In the genomic region with DNA sequence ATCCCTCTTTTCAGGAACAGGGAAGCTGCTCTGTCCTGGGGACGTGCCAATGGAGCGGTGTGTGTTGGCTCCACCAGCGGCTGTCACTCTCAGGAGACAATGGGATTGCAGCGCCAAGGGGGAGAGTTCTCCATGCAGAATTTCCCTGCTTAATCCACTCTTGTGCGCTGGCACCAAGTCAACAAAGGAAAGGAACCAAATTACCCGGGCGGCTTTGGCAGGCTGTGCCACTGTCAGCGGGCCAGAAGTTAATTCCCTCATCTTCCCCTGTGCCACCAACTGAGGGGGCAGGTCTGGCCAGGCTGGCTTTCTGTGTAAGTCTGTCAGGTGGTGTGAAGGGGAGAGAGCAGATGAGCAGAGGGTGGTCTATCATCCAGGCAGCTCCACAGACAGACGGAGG, we compare ENCODE assay signal across 8 mouse cellular contexts.
A peak's percentile ranks its signal among the peaks of the same experiment; 100 is the strongest.
DNase-seq lines count a peak whose midpoint lies in the region; ATAC-seq lines count a peak whose summit lies in the region.

No protein-coding gene starts in this region.

- H3K9me3 ChIP-seq in kidney, embryonic 15.5 days (replicated peaks) = no peaks in the 10 kb centered on the region

- WGBS in kidney, embryonic 15.5 days = 84% methylated on average over 9 of the region's 9 CpGs

- ATAC-seq in kidney, embryonic 15.5 days (replicated peaks; ENCODE audit: low FRiP score) = no peak

- H3K9ac ChIP-seq in kidney, embryonic 15.5 days = no peak overlapping the region

- no peak overlapping the region for H3K27ac ChIP-seq in kidney, embryonic 15.5 days

- no peaks in the 10 kb centered on the region; the same call in 1 of the 2 replicates for H3K27me3 ChIP-seq in kidney, embryonic 15.5 days

- no peaks in the 10 kb centered on the region for H3K36me3 ChIP-seq in kidney, embryonic 15.5 days

- no peak overlapping the region for H3K4me2 ChIP-seq in kidney, embryonic 15.5 days

- H3K4me3 ChIP-seq in kidney, embryonic 15.5 days (replicated peaks) = no peak overlapping the region

- intact Hi-C loops in left cerebral cortex, postnatal 10 days (cut with DNase I) = no loop called here

- peak; percentile 27 for DNase-seq in kidney, adult 18-20 months
- peak; percentile 79 to 83 for DNase-seq in cerebellum, postnatal 36 days
- DNase-seq in heart, adult 9 months (ENCODE audit: low spot score in 2 of 2) = peak; percentile 14 to 36
- peak; percentile 66 to 78 for DNase-seq in left cerebral cortex, postnatal 10 days (ENCODE audit: extremely low spot score in 1 of 2, low spot score in 2 of 2)
- DNase-seq in ovary, postnatal 14 days (ENCODE audit: low spot score) = peak; percentile 38
- DNase-seq in urinary bladder, postnatal 14 days (ENCODE audit: low spot score) = no peak
- DNase-seq in adipocyte (ENCODE audit: low spot score) = no peak

- peaks cover 14% of the 10 kb centered on the region for H3K4me1 ChIP-seq in kidney, embryonic 15.5 days

Comparison
In these comparisons a context has a peak if more than half of its experiments do, and no peak if none do; other contexts are left out.
1. DNase-seq: peak in kidney, adult 18-20 months (single experiment), cerebellum, postnatal 36 days (2 of 2), heart, adult 9 months (2 of 2), left cerebral cortex, postnatal 10 days (2 of 2) and ovary, postnatal 14 days (single experiment); none in urinary bladder, postnatal 14 days (single experiment) and adipocyte (single experiment).